Mouse (Mus musculus): ENCODE results near the gene Pfkfb3. TPM values are rescaled to one million over a fixed set of nuclear protein-coding genes. Genes with fewer than 3 reads are reported as not detected.

Pfkfb3 gene
- polyA plus RNA-seq, 1 experiment from 2014 or later = 9.4 TPM

DNA sequence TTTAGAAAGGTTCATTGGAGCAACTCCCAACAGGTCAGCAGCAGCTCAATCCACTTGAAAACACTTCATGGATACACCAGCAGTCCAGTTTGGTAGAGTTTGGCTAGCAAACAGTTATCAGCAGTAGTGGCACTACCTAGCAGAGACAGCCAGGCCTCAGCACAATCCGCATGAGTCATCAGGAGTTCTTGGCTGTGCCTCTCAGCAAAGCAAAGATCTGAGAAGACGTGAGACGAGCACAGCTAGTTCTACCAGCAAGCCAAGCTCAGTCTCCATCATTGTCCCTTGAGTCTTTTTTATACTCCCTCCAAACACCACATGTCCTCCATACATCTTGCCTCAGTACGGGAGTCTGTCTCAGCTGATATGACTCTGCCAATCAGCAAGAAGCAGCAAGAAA lies 25.5 kb upstream of the Pfkfb3 start:
- Histone ChIP-seq H3K4me3 (replicated peaks; ENCODE audit: low read depth, low read length) (no peak overlapping the region), H3K4me2 (ENCODE audit: low read length) (no peak overlapping the region), H3K9ac (ENCODE audit: low read depth, low read length) (no peak overlapping the region), H3K27me3 (ENCODE audit: insufficient read depth, low read length) (no peaks in the 10 kb centered on the region), H3K27ac (no peak overlapping the region), H3K9me3 (replicated peaks; ENCODE audit: low read length) (no peaks in the 10 kb centered on the region), H3K36me3 (ENCODE audit: insufficient read depth, low read length) (peaks cover under 1% of the 10 kb centered on the region; the same call in 1 of the 2 replicates), H3K4me1 (replicated peaks; ENCODE audit: insufficient read depth, low read length) (no peaks in the 10 kb centered on the region)
- DNase-seq (ENCODE audit: low spot score) (no peak), ATAC-seq (replicated peaks; ENCODE audit: low FRiP score, low read depth) (no peak)
- WGBS = 94% methylated on average over 4 of the region's 4 CpGs
- TF ChIP-seq CTCF (IDR thresholded peaks at IDR 0.05; ENCODE audit: low read depth) = no peak

DNA sequence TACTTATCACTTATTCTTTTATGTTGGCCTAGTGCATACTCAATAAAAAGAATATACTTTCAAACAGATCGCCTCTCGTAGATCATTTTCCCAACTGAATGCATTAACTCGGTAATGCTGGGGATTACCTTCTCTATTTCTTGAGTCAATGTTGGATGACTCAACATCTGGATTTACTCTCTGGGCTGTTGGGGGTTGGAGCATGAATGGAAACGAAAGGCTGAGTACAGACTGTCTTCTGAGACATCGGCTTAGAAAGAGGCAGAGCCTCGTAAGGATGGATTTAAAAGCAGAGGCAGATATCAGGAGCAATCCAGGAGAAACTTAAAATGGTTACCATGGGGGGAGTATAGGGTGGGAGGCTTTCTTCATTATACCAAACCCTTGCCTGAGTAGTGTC lies 24.3 kb upstream of the Pfkfb3 start:
- Histone ChIP-seq H3K9me3 (replicated peaks; ENCODE audit: low read length) (no peaks in the 10 kb centered on the region), H3K4me1 (replicated peaks; ENCODE audit: insufficient read depth, low read length) (no peaks in the 10 kb centered on the region), H3K36me3 (ENCODE audit: insufficient read depth, low read length) (no peaks in the 10 kb centered on the region), H3K27ac (no peak overlapping the region), H3K4me2 (ENCODE audit: low read length) (no peak overlapping the region), H3K9ac (ENCODE audit: low read depth, low read length) (no peak overlapping the region), H3K4me3 (replicated peaks; ENCODE audit: low read depth, low read length) (no peak overlapping the region), H3K27me3 (ENCODE audit: insufficient read depth, low read length) (no peaks in the 10 kb centered on the region)
- no peak for TF ChIP-seq CTCF (IDR thresholded peaks at IDR 0.05; ENCODE audit: low read depth)
- DNase-seq (ENCODE audit: low spot score) (no peak), ATAC-seq (replicated peaks; ENCODE audit: low FRiP score, low read depth) (no peak)
- 81% methylated on average over 6 of the region's 6 CpGs for WGBS

DNA sequence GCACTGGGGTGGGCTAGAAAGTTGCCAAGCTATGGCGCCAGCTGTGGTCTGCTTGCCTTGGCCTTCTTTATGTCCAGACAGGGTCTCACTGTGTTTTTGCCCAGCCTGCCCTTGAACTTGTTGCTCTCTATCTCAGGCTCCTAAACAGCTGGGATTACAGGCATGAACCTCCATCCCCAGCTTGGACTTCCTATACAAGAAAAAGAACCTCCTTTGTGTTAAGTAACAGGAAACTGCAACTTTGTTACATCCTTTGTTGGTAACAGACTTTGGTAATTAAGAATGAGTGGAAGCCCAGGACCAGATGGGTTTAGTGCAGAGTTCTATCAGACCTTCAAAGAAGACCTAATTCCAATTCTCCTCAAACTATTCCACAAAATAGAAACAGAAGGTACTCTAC lies 19.8 kb upstream of the Pfkfb3 start:
- 96% methylated on average over 1 of the region's 1 CpGs for WGBS
- Histone ChIP-seq H3K27me3 (ENCODE audit: insufficient read depth, low read length) (no peaks in the 10 kb centered on the region), H3K4me1 (replicated peaks; ENCODE audit: insufficient read depth, low read length) (no peaks in the 10 kb centered on the region), H3K9me3 (replicated peaks; ENCODE audit: low read length) (no peaks in the 10 kb centered on the region), H3K4me2 (ENCODE audit: low read length) (no peak overlapping the region), H3K27ac (no peak overlapping the region), H3K9ac (ENCODE audit: low read depth, low read length) (no peak overlapping the region), H3K4me3 (replicated peaks; ENCODE audit: low read depth, low read length) (no peak overlapping the region), H3K36me3 (ENCODE audit: insufficient read depth, low read length) (no peaks in the 10 kb centered on the region)
- no peak for ATAC-seq (replicated peaks; ENCODE audit: low FRiP score, low read depth)
- TF ChIP-seq CTCF (IDR thresholded peaks at IDR 0.05; ENCODE audit: low read depth) = no peak
- DNase-seq (ENCODE audit: low spot score) = no peak

DNA sequence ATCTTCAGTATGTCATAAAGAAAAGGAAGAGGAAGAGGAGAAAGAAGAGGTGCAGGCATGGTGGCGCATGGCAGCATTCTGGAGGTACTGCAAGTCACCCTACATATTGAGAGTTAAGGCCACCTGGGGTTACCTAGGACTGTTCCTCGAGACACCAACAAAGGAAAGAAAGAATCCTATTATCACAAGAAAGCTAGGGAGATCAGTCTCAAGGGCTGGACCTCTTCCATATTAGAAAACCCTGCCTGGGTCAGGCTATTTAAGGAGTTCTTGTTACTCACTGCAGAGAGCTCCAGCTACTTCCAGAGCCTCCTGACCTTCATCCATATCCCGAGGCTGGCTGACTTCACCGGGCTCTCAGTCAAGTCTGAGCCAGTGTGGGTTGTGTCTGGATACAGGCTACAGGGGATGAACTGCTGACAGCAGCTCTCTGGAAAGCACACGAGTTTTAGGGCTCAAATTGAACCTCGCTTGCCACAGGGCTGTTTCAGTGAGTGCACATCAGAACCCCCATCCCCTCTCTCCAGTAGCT lies 17.2 kb upstream of the Pfkfb3 start:
- WGBS = 51% methylated on average over 6 of the region's 6 CpGs

DNA sequence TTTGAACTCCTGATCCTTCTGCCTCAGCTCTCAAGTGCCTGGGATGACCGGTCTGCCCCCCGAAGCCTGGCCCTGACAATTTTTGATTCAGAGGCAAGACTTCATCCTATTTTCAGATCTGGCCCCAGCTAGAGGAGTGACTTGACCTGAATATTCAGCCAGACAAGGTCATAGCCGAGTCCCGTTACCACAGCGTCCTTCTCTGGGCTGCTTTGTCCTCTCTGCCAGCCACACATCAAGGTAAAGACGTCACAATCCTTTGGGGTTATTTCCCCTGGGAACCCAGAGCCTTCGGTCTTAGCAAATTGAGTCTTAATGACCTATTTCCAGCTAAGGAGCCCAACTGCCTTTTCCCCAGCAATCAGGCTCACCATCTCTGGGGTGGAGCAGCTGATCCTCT lies 14.6 kb upstream of the Pfkfb3 start:
- no peak overlapping the region for H3K9ac ChIP-seq (ENCODE audit: low read depth, low read length)
- H3K4me1 ChIP-seq (replicated peaks; ENCODE audit: insufficient read depth, low read length) = no peaks in the 10 kb centered on the region
- TF ChIP-seq CTCF (IDR thresholded peaks at IDR 0.05; ENCODE audit: low read depth) = no peak
- WGBS = 79% methylated on average over 7 of the region's 7 CpGs
- H3K27me3 ChIP-seq (ENCODE audit: insufficient read depth, low read length) = no peaks in the 10 kb centered on the region
- ATAC-seq (replicated peaks; ENCODE audit: low FRiP score, low read depth) (no peak), DNase-seq (ENCODE audit: low spot score) (no peak)
- H3K36me3 ChIP-seq (ENCODE audit: insufficient read depth, low read length) = no peaks in the 10 kb centered on the region
- no peak overlapping the region for H3K4me2 ChIP-seq (ENCODE audit: low read length)
- H3K9me3 ChIP-seq (replicated peaks; ENCODE audit: low read length) = no peaks in the 10 kb centered on the region
- no peak overlapping the region for H3K27ac ChIP-seq
- no peak overlapping the region for H3K4me3 ChIP-seq (replicated peaks; ENCODE audit: low read depth, low read length)

More for the DNA sequence above, 17.2 kb upstream of the Pfkfb3 start:
- Histone ChIP-seq H3K4me3 (replicated peaks; ENCODE audit: low read depth, low read length) (no peak overlapping the region), H3K9ac (ENCODE audit: low read depth, low read length) (no peak overlapping the region), H3K36me3 (ENCODE audit: insufficient read depth, low read length) (no peaks in the 10 kb centered on the region), H3K9me3 (replicated peaks; ENCODE audit: low read length) (no peaks in the 10 kb centered on the region), H3K4me1 (replicated peaks; ENCODE audit: insufficient read depth, low read length) (no peaks in the 10 kb centered on the region), H3K4me2 (ENCODE audit: low read length) (no peak overlapping the region), H3K27ac (no peak overlapping the region), H3K27me3 (ENCODE audit: insufficient read depth, low read length) (no peaks in the 10 kb centered on the region)
- DNase-seq (ENCODE audit: low spot score) = no peak
- ATAC-seq (replicated peaks; ENCODE audit: low FRiP score, low read depth) = no peak
- no peak for TF ChIP-seq CTCF (IDR thresholded peaks at IDR 0.05; ENCODE audit: low read depth)

DNA sequence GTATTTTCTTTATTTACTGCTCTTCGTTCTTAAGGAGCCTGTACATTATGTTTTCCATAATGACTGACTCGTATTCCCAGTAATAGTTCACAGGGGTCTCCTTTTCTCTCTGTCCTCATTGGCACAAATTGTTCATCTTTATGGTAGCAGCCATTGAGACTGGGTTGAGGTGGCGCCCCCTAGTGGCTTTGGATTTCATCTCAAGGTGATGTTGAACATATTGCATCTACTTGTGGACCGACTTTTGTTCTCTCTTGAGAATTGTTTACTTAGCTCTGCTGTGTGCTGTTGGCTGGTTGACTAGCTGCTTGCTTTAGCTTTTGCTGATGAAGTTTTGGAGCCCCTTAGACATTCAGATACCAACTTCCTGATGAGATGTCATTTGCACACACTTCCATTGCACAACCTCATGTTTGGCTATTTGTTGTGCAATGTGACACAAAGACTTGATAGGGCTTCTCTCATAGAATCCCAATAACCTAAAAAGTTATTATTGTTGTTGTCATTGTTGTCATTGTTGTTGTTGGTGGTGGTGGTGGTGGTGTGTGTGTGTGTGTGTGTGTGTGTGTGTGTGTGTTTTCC lies 14.0 kb upstream of the Pfkfb3 start:
- DNase-seq (ENCODE audit: low spot score) (no peak), ATAC-seq (replicated peaks; ENCODE audit: low FRiP score, low read depth) (no peak)
- no peak overlapping the region for H3K4me2 ChIP-seq (ENCODE audit: low read length)
- no peak overlapping the region for H3K9ac ChIP-seq (ENCODE audit: low read depth, low read length)
- no peak overlapping the region for H3K4me3 ChIP-seq (replicated peaks; ENCODE audit: low read depth, low read length)
- WGBS = 62% methylated on average over 4 of the region's 4 CpGs
- no peaks in the 10 kb centered on the region for H3K36me3 ChIP-seq (ENCODE audit: insufficient read depth, low read length)
- TF ChIP-seq CTCF (IDR thresholded peaks at IDR 0.05; ENCODE audit: low read depth) = peak; percentile 61
- no peaks in the 10 kb centered on the region for H3K4me1 ChIP-seq (replicated peaks; ENCODE audit: insufficient read depth, low read length)
- no peaks in the 10 kb centered on the region for H3K9me3 ChIP-seq (replicated peaks; ENCODE audit: low read length)
- no peaks in the 10 kb centered on the region for H3K27me3 ChIP-seq (ENCODE audit: insufficient read depth, low read length)
- H3K27ac ChIP-seq = no peak overlapping the region

DNA sequence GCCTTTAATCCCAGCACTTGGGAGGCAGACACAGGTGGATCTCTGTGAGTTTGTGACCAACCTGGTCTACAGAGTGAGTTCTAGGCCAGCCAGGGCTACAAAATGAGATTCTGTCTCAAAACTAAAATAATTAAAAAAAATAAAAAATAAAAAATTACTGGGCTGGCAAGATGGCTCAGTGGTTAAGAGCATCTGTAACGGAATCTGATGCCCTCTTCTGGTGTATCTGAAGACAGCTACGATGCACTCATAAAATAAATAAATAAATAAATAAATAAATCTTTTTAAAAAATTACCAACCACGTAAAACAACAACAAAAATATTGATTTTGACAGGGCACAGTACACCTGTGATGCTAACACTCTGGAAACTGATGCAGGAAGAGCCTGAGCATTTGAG lies 13.0 kb upstream of the Pfkfb3 start:
- ATAC-seq (replicated peaks; ENCODE audit: low FRiP score, low read depth) = no peak
- H3K36me3 ChIP-seq (ENCODE audit: insufficient read depth, low read length) = no peaks in the 10 kb centered on the region
- H3K27me3 ChIP-seq (ENCODE audit: insufficient read depth, low read length) = no peaks in the 10 kb centered on the region
- H3K9me3 ChIP-seq (replicated peaks; ENCODE audit: low read length) = no peaks in the 10 kb centered on the region
- no peak for DNase-seq (ENCODE audit: low spot score)
- no peak overlapping the region for H3K9ac ChIP-seq (ENCODE audit: low read depth, low read length)
- no peak overlapping the region for H3K4me3 ChIP-seq (replicated peaks; ENCODE audit: low read depth, low read length)
- no peaks in the 10 kb centered on the region for H3K4me1 ChIP-seq (replicated peaks; ENCODE audit: insufficient read depth, low read length)
- TF ChIP-seq CTCF (IDR thresholded peaks at IDR 0.05; ENCODE audit: low read depth) = 0 out of 2 replicates have a peak, but pooled peaks have one; percentile 2
- H3K27ac ChIP-seq = no peak overlapping the region
- no peak overlapping the region for H3K4me2 ChIP-seq (ENCODE audit: low read length)
- WGBS = 82% methylated on average over 3 of the region's 3 CpGs

Measured in kidney, postnatal 0 days (tissue).